Mouse (Mus musculus) ovary, postnatal 14 days (tissue): ENCODE results near the gene Ackr2.

ENCODE experiments used
- DNase-seq: peaks from one replicate; pipeline ENCODE4 v3.0.0; 2022; ENCODE audit warnings: low spot score

The Ackr2 gene

DNA sequence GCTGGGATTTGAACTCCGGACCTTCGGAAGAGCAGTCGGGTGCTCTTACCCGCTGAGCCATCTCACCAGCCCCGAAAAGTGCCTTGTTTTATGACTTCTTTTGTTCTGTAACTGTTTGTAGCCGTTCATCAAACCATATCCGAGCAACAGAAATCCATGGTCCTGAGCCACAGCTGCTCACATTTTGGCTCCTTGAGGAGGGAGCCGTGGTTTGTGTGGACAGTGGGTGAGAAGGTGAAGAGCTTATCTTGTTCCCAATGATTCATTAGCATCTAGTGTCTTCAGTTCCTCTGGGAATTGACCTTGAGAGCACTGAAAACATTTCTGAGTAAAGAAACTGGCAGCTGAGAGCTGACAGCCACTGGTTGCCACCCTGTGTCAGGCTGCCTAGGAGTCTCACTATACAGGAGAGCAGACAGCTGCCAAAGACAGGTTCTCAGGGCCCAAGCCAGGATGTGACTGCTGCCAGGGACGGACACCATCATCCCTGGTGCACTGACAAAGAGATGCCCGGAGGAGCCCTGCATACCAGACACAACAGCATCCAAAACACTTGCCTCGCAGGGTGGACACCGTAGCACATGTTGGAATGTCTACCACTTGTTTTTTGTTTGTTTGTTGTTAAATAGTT lies 6.0 kb upstream of the Ackr2 start:
- no peak for DNase-seq

DNA sequence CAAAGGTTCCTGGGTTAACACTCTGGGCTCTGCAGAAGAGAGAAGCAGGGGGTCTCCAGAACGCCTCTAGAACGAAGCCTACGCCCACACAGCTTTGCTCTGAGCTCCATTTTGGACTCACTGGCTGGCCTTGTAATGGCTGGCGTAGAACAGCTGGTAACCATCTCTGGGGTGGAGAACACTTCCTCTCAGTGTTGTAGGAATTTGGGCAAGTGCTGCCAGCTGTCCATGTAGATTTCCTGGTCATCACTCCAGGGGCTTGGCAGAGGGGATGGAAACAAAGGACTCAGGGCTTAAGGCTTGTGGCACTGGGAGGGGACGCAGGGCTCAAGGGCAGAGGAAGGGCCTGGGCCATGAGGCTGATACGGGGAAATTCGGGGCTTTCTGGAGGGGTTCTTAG lies 3.7 kb upstream of the Ackr2 start:
- DNase-seq = no peak

- no peak for DNase-seq
These were observed 2.7 kb upstream of the Ackr2 start for GRCm38 (mm10) chr9:121895392-121895993.

- DNase-seq = no peak
These were observed 1.3 kb upstream of the Ackr2 start for GRCm38 (mm10) chr9:121896820-121897219.

DNA sequence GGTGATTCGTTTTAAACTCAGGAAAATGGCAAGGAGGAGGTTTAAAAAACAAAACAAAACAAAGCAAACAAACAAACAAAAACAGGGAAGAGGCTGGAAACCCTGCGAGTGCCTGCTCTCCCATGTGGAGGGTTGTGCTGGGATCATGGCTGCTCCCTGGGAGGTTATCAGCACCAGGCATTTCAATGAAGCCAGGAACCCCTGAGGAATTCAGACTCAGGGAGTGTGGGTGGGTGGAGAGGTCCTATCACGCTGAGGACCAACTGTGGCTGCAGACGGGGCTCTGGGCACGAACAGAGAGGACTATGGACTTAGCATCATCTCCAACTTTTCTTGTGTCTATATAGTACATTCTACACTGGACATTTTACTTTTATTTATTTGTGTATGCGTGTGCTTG lies 1.2 kb downstream of the Ackr2 start:
- no peak for DNase-seq

GRCm38 (mm10) chr9:121900282-121900855 lies 2.2 kb downstream of the Ackr2 start:
- no peak for DNase-seq

- no peak for DNase-seq
These were observed 3.9 kb downstream of the Ackr2 start for GRCm38 (mm10) chr9:121901710-121902700.

- DNase-seq = no peak
These were observed 5.5 kb downstream of the Ackr2 start for GRCm38 (mm10) chr9:121903476-121904305.

GRCm38 (mm10) chr9:121904319-121904718 lies 6.2 kb downstream of the Ackr2 start:
- DNase-seq = no peak

- no peak for DNase-seq
These were observed 6.8 kb downstream of the Ackr2 start for GRCm38 (mm10) chr9:121904946-121905345.

DNA sequence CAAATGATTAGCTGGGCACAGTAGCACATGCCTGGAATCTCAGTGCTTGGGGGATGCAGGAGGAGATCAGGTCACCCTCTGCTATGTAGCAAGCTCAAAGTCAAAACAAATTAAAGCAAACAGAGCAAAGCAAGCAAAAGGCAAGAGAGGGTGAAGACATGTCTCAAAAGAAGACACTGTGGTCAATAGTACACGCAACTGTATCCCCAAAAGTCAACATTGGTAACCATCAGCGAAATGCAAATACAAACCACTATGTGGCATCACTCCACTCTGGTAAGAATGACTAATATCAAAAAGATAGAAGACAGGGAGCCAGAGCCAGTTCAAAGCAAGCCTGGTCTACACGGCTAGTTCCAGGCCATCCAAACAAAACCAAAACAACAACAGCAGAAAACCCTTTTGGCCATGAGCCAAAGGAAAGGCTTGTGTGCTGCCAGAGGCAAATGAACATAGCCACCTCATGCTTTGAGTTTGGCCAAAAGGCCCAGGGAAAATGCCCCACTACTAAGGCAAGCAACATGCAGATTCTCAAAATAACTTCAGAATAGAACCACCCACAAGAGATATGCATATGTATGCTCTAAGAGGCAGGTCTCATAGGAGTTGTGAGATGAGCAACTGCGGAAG lies 7.5 kb downstream of the Ackr2 start:
- no peak for DNase-seq

DNA sequence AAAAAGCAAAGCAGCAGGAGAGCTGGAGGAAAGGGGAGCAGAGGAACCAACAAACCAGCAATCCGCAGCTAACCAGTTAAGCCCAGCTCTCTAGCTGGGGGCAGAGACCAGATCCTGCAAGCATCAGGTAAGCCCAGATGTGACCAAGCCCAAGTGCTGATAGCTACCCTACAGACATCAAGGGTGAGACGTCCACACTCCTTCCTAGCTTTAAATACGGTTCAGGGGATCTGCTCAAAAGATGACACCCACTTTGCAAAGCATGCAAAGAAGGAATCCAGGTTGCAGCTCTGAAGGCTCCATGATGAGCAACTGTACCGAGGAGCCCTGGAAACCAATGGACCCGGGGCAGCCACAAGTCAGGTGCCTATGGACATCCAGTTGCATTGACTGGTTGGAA lies 8.3 kb downstream of the Ackr2 start:
- no peak for DNase-seq

DNA sequence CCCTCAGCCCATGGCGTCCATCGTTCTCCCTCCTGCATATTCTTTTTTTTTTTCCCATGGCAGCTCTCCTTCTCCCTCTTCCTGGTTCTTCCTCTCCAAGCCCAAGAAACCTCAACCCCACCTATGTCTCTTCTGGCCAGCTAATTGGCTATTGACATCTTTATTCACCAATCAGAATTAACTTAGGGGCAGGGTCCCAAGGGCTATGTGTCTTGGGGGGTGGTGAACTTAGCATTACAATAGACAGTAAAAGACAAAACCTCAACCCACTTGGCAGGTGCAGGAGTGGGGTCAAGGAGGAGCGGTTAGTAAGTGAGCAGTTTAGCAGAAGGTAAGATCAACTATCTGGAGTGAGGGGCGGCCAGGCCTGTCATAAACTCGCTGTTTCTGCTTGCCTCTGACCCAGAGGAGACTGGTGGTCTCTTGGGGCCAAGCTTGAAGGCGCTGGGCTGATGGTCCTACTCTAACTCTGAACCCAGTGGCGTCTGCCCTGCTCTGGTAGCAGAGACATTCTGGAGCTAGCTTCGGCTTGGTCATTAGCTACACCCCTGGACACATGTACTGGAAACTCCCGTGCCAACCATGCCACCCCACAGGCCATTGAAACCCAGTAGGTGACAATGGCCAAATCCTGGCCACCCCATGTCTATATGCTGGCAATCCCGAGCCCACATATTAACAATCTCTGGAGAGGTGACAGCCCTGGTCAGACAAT lies 9.4 kb downstream of the Ackr2 start:
- DNase-seq = no peak

DNA sequence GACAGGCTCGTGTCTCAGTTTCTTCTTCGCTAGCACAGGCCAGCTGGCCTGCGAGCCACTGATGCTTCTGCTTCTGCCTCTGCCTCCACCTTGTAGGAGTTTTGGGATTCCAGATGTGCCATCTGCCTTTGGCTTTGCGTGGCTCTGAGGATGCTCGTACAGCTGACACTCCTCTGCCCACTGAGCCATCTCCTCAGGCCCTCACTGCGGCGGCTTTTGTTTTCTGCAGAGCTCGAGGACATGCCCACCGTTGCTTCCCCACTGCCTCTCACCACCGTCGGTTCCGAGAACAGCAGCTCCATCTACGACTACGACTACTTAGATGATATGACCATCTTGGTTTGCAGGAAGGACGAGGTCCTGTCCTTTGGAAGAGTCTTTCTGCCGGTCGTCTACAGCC lies 10.2 kb downstream of the Ackr2 start:
- no peak for DNase-seq

DNA sequence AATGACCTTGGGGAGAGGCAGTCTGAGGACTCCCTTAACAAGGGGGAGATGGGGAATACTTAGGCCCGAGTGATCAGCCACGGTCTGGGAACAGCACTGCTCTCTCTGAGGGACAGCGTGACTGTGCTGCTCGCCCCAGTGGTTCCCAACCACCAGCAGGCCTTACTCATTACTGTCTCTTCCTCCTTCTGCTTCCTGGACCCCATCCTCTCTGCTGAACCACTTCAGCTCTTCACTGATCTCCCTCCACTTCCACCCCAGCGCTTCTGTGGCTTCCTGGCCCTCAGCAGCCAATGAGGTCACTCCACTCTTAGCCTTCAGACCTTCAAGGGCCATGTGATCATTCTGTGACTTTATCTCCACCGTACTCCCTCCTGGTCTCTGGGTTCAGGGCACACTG lies 11.5 kb downstream of the Ackr2 start:
- DNase-seq = no peak

DNA sequence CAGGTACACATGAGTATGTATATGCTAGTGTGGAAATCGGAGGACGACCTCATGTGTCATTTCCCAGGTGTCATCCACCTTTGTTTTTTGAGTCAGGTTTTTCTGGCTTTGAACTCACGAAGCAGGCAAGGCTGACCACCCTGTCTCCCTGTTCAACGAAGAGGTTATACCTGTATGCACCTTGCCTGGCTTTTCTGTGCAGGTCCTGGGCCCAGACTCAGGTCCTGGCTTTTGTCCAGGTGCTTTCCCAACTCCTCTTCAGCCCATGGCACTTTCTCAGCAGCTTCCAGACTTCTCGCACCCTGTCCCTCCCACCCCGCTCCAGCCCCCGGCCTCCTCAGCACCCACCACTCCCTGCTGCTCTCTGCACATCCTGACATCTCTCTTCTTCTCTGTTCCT lies 13.0 kb downstream of the Ackr2 start:
- DNase-seq = no peak

GRCm38 (mm10) chr9:121912786-121913185 lies 14.6 kb downstream of the Ackr2 start:
- DNase-seq = no peak

DNA sequence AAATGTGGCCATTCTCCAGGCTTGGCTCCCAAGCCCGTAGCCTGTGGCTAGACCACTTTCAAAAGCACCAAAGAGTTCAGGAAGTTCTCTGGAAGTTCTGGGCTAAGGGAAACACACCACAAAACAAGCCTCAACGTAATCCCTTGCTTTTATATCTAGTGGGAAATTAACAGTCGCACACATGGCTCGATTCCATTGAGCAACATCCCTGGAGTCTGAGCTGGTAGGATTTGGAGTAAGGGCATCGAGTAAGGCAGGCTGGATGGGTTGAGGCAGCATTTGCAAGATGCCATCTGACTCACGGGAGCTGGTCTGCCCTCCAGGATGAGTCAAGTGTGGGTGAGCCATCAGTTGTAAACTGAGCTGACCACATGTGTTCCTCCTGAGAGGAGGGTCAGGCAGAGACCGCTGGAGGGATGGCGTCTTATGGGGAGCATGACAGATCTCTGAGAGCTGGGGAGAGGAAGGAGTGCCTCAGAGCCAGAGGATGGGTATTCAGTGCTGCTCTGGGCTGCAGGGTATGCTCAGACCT lies 16.1 kb downstream of the Ackr2 start:
- DNase-seq = no peak

DNA sequence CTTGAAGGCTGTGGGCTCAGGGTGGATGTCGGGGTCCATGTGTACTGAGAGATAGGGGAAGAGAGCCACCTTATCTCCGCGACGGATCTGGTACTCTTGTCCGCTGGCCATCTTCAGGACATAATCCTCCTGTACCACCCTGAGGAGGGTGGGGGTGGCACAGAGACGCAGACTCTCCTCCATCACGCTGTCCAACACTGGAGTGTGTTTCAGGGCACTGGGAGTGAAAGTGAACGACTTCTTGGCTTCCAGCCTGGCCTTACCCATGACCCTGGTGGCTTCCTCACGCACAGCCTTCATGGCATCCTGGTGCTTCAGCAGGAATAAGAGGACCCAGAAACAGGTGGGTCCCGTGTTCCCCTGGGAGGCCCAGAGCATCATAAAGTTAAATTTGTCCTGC lies 16.9 kb downstream of the Ackr2 start:
- no peak for DNase-seq

DNA sequence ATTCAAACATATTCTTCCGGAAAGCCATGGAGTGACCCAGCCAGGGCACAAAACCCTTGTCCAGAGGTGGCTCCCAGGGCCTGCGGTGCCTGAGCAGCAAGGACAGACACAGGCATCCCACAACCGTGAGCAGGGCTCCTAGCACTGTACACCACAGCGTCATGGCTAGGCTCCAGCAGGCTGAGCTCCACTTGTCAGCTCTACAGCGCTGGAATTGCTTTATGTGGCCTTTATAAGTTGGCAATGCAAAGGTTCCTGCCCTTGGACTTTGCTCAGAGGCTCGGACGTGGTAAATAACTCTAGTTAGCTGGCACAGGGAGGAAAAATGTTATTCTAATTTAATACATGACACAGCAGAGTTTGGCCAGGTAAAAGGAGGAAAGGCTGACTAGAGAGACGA lies 17.9 kb downstream of the Ackr2 start, which contains the start of gene Cyp8b1:
TSS of gene Cyp8b1 (minus strand) at position 204 of the 400 bp plus-strand sequence.
- DNase-seq = no peak
